Mouse (Mus musculus) T-helper 17 cell (primary cell): ENCODE measurements at regions not wholly inside any gene's neighbourhood (a gene's known extent, or its start where the extent isn't known, plus 50 kb on each side); places are given as distances from the start of the nearest gene placed in this dataset.
"Not testable (repeated sequence)": the region's sequence is repeated elsewhere in the genome, so short reads cannot be mapped to it uniquely, and the experiment has no call there.

Experiments used
- in situ Hi-C, 2 experiments: fragments of 300-600 bp; cut with MboI, MseI; formaldehyde crosslinking; loops; 1 replicate in 1 of 2; 2 replicates in 1 of 2; pipeline ENCODE4 v1.15.1; 2025; ENCODE audit warnings: high pct_unique_total_duplicates in 2 of 2

DNA sequence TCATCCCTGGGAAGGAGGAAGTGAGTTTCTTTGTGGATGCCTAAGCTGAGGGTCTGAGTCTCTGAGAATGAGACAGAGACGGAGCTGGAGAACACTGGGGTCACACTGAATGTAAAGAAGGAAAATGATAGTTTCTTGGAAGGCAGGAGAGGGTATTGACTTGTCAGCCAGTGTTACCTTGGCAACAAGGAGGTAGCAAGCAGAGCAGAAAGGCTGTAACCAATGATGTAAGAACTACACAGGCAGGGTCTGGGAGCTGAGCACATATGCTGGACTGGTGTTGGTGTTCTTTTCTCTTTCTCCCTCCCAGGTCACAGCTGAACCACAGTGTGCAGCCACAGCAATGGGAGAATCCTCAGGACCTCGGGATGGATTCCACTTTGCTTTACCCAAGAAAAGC is 75.5 kb upstream of the 1110032F04Rik start:
- in situ Hi-C loops = no loop called here

DNA sequence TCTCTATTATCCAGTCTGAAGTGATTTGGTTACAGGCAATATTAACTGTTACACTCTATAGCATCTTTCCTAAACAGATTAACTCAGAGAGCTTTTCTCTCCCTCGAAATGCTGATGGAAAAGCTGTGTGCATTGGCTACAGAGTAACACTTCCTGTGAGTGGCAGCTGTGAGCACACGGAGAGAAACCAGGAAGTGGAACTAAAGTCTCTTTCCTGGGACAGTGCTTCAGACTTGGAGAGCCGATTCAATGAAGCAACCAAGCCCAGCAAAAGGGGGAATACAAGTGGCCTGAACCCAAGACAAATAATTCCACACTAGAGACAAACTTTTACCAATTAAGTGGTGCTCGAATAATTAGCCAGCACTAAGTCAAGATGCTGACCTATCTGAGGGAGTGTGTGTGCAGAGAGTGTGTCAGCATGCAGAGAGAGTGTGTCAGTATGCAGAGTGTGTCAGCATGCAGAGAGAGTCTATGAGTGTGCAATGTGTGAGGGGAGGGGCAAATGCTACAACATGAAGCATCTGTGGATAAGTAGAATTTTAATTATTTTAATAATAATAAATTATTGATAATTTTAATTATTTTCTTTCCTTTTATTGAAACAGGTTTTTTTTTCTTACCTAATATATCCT is 74.9 kb upstream of the 1110032F04Rik start:
- in situ Hi-C loops = no loop called here

DNA sequence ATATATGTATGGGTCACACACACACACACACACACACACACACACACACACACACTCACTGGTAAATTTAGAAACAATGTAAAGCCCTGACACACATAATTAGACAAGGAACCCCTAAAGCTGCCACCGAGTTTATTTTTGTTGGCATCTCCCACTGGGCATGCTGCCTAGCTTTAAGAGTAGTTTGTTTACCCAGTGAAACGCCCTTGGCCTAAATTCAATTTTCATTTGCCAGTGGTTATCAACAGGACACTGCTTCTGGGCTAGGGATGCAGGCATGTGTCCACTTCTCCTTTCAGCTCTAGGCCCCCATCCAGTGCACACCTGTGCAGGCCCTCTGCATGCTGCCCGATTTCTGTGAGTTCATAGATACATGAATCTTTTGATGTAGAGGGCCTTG is 73.7 kb upstream of the 1110032F04Rik start:
- in situ Hi-C loops = no loop called here

DNA sequence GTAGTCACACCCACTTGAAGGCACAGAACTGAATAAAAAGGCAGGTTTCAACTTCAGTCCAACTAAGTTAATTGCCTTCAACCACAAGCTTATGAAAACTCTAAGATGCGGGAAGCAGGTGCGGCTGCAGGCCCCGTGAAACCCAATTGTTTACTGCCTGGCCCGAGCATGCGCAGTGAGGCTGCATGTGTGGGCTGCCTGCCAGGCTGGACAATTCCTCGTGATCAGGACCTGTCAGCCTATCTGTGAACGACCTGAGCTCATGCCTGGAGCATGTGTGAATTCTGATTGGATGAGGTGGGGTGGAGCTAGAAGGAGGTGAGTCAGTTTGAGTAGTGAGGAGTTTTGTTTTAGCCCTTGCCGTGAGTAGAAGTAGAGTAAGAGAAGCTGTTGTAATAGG is 71.0 kb upstream of the 1110032F04Rik start:
- in situ Hi-C loops = not testable (repeated sequence)

DNA sequence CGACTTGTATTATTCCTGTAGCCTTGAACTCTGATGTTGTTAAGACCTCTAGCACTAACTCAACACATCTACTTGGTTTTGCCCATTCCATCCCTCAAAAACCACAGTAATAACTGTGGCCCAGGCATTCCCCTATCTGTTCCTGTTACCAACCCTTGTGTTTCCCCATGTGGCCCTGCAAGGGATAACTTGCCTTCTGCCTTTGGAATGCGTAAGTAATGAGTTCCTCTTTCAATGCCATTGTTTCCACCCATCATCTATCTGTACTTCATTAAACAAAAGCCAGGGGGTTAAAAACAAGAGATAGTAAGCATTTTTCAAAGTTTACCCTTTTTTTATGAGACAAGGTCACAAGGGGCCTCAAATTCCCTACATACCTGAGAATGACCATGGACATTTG is 60.5 kb upstream of the 1110032F04Rik start:
- in situ Hi-C loops = loop anchor here (5.0 kb wide), 1 partner anchor 53 kb away; no protein-coding TSS in a partner anchor

DNA sequence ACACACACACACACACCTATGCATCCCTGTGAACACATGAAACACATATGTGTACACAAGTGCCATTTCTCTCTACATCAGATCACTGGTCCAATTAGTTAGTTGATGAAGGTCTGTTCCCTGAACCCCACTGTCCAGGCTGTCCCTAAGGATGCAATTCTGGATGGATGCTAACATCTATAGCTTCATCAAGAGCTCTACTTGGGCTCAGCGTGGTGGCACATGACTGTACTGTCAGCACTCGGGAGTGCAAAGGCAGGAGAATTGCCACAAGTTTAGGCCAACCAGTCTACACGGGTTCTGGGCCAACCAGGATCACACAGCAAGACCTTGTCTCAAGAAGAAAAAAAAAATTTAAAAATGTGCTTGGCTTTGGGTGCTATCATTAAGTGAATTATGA is 55.9 kb upstream of the 1110032F04Rik start:
- in situ Hi-C loops = no loop called here

DNA sequence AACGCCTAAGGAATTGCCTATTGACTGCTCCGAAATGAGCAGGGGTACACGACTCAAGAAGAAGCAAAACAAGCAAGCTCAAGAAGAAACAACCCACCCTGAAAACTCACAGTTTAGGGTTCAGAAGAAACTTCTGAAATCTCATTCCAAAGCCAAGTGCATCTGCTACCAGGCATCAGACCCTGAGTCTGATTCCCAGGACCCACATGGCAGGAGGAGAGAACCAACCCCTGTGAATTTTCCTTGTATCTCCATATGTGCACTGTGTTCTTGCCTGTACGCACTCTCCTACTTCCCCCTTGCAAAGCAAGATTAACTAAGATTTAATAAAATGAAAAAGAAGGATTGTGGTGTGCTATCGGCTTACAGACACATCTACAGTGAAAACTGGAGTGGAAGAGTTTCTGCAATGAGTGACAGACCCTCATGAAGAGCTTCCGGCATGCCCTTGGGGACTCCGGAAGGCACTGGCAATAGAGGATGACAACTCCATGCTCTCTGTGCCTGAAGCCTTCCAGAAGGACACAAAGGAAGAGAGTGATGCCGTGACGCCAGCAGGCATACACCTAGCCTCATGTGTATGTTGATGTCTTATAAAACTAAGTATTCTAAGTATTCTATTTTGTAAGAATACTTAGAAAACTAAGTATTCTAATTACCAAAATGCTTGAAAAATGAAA is 55.2 kb upstream of the 1110032F04Rik start:
- in situ Hi-C loops = no loop called here

DNA sequence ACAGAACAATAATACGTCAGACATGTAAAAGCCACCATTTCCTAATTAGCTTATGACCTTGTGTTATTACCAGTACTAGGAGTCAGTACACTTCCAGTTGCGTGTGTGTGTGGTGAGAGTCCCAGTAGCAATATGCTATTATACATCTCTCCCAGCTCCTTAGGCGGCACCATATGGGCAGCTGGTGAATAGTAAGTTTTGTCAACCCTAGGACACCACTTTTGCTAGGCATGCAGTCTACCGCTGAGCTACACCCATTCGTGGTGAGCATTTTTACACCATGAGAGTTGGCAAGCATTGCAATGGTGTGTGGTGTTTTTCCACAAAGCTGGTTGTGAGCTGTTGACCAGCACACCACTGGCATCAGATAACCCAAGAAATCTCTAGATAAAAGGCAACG is 53.8 kb upstream of the 1110032F04Rik start:
- in situ Hi-C loops = no loop called here

DNA sequence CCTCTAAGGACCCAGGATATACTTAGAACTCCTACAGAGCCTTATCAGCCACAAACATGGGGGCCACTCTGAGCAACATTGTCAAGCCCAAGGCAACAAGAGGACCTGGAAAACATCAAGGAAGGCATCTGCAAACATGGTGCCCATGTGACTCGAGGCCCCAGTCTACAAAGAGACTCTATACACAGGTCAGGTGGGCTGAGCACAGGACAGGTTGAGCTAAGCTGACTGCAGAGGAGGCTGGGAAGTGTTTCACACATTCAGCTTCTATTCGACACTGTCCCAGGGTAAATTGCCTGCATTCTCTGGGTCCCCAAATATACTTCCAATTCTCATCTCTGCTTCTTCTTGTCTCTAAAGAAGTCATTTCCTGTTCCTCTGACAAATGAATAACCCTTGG is 52.1 kb upstream of the 1110032F04Rik start:
- in situ Hi-C loops = no loop called here
